Mouse (Mus musculus) liver, postnatal 0 days (tissue): ENCODE data around the gene Zfp280d. TPM values are rescaled to one million over a fixed set of nuclear protein-coding genes. Genes with fewer than 3 reads are reported as not detected.
"Not testable (repeated sequence)": the region's sequence is repeated elsewhere in the genome, so short reads cannot be mapped to it uniquely, and the experiment has no call there.

ENCODE experiments used
- ATAC-seq: fragments of 200-750 bp; cut with Nextera tagmentation; 2 replicates; pipeline ENCODE4 v1.8.0; 2017; ENCODE audit warnings: mild to moderate bottlenecking, moderate library complexity
- DNase-seq: peaks from one replicate; pipeline ENCODE4 v3.0.0-alpha.2; 2016
- H3K27ac ChIP-seq: fragments of 300-500 bp; sonication (generic); 2 replicates; pipeline ENCODE4 v1.5.1; 2014; ENCODE audit warnings: antibody characterized with exemption, moderate library complexity, mild to moderate bottlenecking, low read depth
- H3K27me3 ChIP-seq: fragments of 300-500 bp; sonication (generic); 2 replicates; pipeline ENCODE4 v1.6.1; 2014; ENCODE audit warnings: low read length, control low read depth, mixed read lengths; ENCODE audit not compliant: insufficient read depth
- H3K36me3 ChIP-seq: fragments of 300-500 bp; sonication (generic); replicated peaks from 2 replicates; pipeline ENCODE4 v1.6.1; 2014; ENCODE audit warnings: mild to moderate bottlenecking, control low read depth, low read length, moderate library complexity, mixed read lengths; ENCODE audit not compliant: insufficient read depth
- H3K4me1 ChIP-seq: fragments of 300-500 bp; sonication (generic); 2 replicates; pipeline ENCODE4 v1.6.1; 2014; ENCODE audit warnings: antibody characterized with exemption, mild to moderate bottlenecking, control low read depth; ENCODE audit not compliant: insufficient read depth
- H3K4me2 ChIP-seq: fragments of 300-500 bp; sonication (generic); 2 replicates; pipeline ENCODE4 v1.6.1; 2014; ENCODE audit warnings: low read depth, mild to moderate bottlenecking, low read length, moderate library complexity, mixed read lengths
- H3K4me3 ChIP-seq: fragments of 300-500 bp; sonication (generic); 2 replicates; pipeline ENCODE4 v1.5.1; 2014; ENCODE audit warnings: low read depth, low read length
- H3K9ac ChIP-seq: fragments of 300-500 bp; sonication (generic); replicated peaks from 2 replicates; pipeline ENCODE4 v1.6.1; 2014; ENCODE audit warnings: mild to moderate bottlenecking, moderate library complexity
- H3K9me3 ChIP-seq: fragments of 300-500 bp; sonication (generic); 2 replicates; pipeline ENCODE4 v1.6.1; 2016; ENCODE audit warnings: mild to moderate bottlenecking, control low read depth, low read length, mixed read lengths
- CTCF ChIP-seq: sonication (generic); IDR thresholded peaks from 2 replicates; pipeline ENCODE4 v1.5.1; 2016; ENCODE audit warnings: antibody characterized with exemption, low read depth
- EP300 ChIP-seq: IDR thresholded peaks from 2 replicates; pipeline ENCODE4 v1.6.1; 2016; ENCODE audit warnings: antibody characterized with exemption, low read depth, mild to moderate bottlenecking
- WGBS: fragments of 180-500 bp; shearing (Covaris S2); extraction: QIAGEN DNeasy Blood & Tissue Kit; methylation state at CpG from one replicate; pipeline ENCODE4 v1.1.7; 2014; ENCODE audit not compliant: insufficient replicate concordance; 5-methylcytosine and 5-hydroxymethylcytosine counted together
- polyA plus RNA-seq: library from polyadenylated mRNA; unstranded; fragments of >200 nt; fragmentation: Nextera tagmentation; extraction: Ambion mirVana; gene quantifications from 2 replicates; pipeline ENCODE4 v1.2.1, GENCODE M21; 2015

The Zfp280d gene
- polyA plus RNA-seq, 1 experiment from 2014 or later, result 6.9 TPM

GRCm38 (mm10) chr9:72400121-72400520 is 125.5 kb downstream of the Zfp280d start:
- no peaks in the 10 kb centered on the region for H3K9me3 ChIP-seq
- no peak overlapping the region for H3K27ac ChIP-seq
- H3K4me1 ChIP-seq, result peaks cover 4% of the 10 kb centered on the region; the same call in 1 of the 2 replicates
- no peak overlapping the region for H3K9ac ChIP-seq
- DNase-seq (no peak), ATAC-seq (no peak)
- H3K36me3 ChIP-seq, result no peaks in the 10 kb centered on the region
- H3K4me3 ChIP-seq, result no peak overlapping the region
- no peaks in the 10 kb centered on the region for H3K27me3 ChIP-seq
- no peak overlapping the region for H3K4me2 ChIP-seq
- TF ChIP-seq CTCF (no peak), EP300 (no peak)
- WGBS, result 28% methylated on average over 4 of the region's 4 CpGs

- H3K9ac ChIP-seq, DNase-seq, ATAC-seq, H3K36me3 ChIP-seq, H3K9me3 ChIP-seq, H3K4me3 ChIP-seq, H3K27ac ChIP-seq, H3K27me3 ChIP-seq, H3K4me2 ChIP-seq: not testable (repeated sequence)
- TF ChIP-seq CTCF, result peak; percentile 53
- peaks cover 15% of the 10 kb centered on the region; the same call in 1 of the 2 replicates for H3K4me1 ChIP-seq
- whole genome bisulfite sequencing, result 73% methylated on average over 4 of the region's 4 CpGs
Measured at GRCm38 (mm10) chr9:72401769-72402168, 127.1 kb downstream of the Zfp280d start.

GRCm38 (mm10) chr9:72403421-72403820 is 128.8 kb downstream of the Zfp280d start:
- no peak overlapping the region for H3K9ac ChIP-seq
- no peaks in the 10 kb centered on the region for H3K9me3 ChIP-seq
- no peaks in the 10 kb centered on the region for H3K36me3 ChIP-seq
- no peak for DNase-seq
- 81% methylated on average over 6 of the region's 6 CpGs for WGBS
- no peak overlapping the region for H3K4me3 ChIP-seq
- H3K4me1 ChIP-seq, result peaks cover 10% of the 10 kb centered on the region; the same call in 1 of the 2 replicates
- H3K27me3 ChIP-seq, result no peaks in the 10 kb centered on the region
- H3K27ac ChIP-seq, result no peak overlapping the region
- no peak for TF ChIP-seq EP300
- TF ChIP-seq CTCF, result no peak
- no peak for ATAC-seq
- H3K4me2 ChIP-seq, result no peak overlapping the region

- peaks cover 10% of the 10 kb centered on the region; the same call in 1 of the 2 replicates for H3K4me1 ChIP-seq
- 88% methylated on average over 8 of the region's 8 CpGs for WGBS
Measured at GRCm38 (mm10) chr9:72404446-72404845, 129.8 kb downstream of the Zfp280d start.

GRCm38 (mm10) chr9:72404934-72405333 is 130.3 kb downstream of the Zfp280d start:
- WGBS, result 87% methylated on average over 3 of the region's 3 CpGs
- no peak for DNase-seq
- Histone ChIP-seq H3K9ac (no peak overlapping the region), H3K4me3 (no peak overlapping the region), H3K36me3 (no peaks in the 10 kb centered on the region), H3K4me1 (peaks cover 10% of the 10 kb centered on the region), H3K4me2 (no peak overlapping the region), H3K27me3 (no peaks in the 10 kb centered on the region), H3K9me3 (no peaks in the 10 kb centered on the region), H3K27ac (no peak overlapping the region)
- TF ChIP-seq EP300 (no peak), CTCF (no peak)
- no peak for ATAC-seq

More at GRCm38 (mm10) chr9:72404446-72404845, 129.8 kb downstream of the Zfp280d start:
- H3K9me3 ChIP-seq, result no peaks in the 10 kb centered on the region
- H3K36me3 ChIP-seq, result no peaks in the 10 kb centered on the region
- TF ChIP-seq EP300 (no peak), CTCF (no peak)
- DNase-seq (no peak), ATAC-seq (no peak)
- no peaks in the 10 kb centered on the region for H3K27me3 ChIP-seq
- no peak overlapping the region for H3K9ac ChIP-seq
- no peak overlapping the region for H3K4me3 ChIP-seq
- H3K27ac ChIP-seq, result no peak overlapping the region
- H3K4me2 ChIP-seq, result no peak overlapping the region

GRCm38 (mm10) chr9:72405882-72406638 is 131.4 kb downstream of the Zfp280d start:
- Histone ChIP-seq H3K4me3 (no peak overlapping the region), H3K9ac (no peak overlapping the region), H3K27me3 (no peaks in the 10 kb centered on the region), H3K4me2 (no peak overlapping the region; the same call in 1 of the 2 replicates), H3K9me3 (no peaks in the 10 kb centered on the region), H3K36me3 (no peaks in the 10 kb centered on the region), H3K4me1 (peaks cover 10% of the 10 kb centered on the region), H3K27ac (no peak overlapping the region)
- no peak for ATAC-seq
- DNase-seq, result no peak
- TF ChIP-seq EP300 (peak; percentile 71; the same call in 1 of the 2 replicates), CTCF (no peak)
- 69% methylated on average over 9 of the region's 9 CpGs for WGBS
